Mouse (Mus musculus): ENCODE results near the gene E130116L18Rik.

DNA sequence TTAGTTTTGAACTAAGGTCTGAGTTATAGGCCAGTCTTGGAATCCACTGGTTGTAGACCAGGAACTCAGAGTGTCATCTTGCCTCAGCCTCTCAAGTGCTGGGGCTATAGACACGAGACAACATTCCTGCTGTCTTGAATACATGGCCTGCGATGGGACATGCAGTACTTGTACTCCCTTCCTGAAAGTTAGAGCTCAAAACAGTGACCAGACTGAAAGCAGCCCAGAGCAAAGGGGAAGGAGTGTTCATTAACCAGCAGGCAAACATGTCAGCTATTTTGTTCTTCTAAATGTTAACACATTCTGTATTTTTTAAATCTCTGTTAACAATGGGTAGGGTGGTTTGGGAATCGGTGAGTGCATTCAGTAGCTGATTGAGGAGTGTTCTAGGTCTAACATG, 24.1 kb upstream of the E130116L18Rik start:
- no peak for TF ChIP-seq CTCF (IDR thresholded peaks at IDR 0.05; ENCODE audit: low read depth)
- no peak for TF ChIP-seq EP300 (IDR thresholded peaks at IDR 0.05; ENCODE audit: low read depth)

All from heart, postnatal 0 days (tissue).